Mouse (Mus musculus) 416B (cell line): Measurements from ENCODE around the gene Otop1.

ENCODE experiments used
- DNase-seq: peaks from one replicate; pipeline ENCODE4 v3.0.0; 2011; ENCODE audit warnings: low read depth

Otop1 gene

DNA sequence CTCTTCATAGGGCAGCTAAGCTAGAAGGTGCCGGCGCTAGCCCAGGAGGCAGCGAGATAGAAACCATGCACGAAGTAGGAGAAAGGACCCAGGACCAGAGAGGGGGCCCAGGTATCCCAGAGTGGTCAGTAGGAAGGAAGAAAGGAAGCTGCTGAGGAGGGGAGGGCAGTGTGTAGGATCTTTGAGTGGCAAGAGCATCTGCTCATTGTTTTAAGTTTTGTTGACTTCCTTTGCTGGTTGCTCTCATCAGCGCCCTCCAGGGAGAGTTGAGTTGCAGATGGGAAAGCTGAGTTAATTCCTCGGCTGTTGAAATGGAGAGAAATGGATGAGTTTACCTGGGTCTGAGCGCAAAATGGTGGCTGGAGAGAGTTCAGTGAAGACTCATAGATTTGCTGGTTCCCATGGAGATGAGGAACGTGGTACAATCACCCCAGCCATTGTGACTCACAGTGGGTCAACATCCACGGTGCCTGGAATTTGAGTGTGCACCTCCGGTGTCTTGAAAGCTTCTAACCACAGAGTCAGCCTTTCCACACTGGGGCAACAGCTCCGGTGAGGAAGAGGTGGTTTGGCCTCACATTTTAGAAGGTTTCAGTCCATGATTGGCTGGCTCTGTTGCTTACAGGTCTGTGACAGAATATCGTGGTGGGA lies 26.1 kb downstream of the Otop1 start:
- DNase-seq = no peak

- DNase-seq = no peak
Measured at GRCm38 (mm10) chr5:38302651-38303050, 26.9 kb downstream of the Otop1 start.

DNA sequence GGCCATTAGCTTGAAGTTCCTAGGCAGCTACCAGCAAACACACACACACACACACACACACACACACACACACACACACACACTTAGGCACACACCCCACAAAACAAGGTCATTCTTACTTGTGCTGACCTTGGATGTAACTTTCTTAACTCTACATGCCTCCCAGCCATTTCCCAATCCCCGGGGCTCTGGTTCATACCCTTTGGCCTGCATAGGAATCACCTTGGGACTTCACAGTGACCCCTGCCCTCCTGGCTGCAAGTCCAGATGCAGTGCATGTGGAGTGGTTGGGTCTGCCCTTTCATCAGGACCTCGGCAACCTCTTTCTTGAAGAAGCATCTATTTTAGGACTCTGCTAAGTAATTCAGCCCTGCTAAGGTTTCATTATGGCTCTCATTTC lies 29.5 kb downstream of the Otop1 start:
- no peak for DNase-seq

DNA sequence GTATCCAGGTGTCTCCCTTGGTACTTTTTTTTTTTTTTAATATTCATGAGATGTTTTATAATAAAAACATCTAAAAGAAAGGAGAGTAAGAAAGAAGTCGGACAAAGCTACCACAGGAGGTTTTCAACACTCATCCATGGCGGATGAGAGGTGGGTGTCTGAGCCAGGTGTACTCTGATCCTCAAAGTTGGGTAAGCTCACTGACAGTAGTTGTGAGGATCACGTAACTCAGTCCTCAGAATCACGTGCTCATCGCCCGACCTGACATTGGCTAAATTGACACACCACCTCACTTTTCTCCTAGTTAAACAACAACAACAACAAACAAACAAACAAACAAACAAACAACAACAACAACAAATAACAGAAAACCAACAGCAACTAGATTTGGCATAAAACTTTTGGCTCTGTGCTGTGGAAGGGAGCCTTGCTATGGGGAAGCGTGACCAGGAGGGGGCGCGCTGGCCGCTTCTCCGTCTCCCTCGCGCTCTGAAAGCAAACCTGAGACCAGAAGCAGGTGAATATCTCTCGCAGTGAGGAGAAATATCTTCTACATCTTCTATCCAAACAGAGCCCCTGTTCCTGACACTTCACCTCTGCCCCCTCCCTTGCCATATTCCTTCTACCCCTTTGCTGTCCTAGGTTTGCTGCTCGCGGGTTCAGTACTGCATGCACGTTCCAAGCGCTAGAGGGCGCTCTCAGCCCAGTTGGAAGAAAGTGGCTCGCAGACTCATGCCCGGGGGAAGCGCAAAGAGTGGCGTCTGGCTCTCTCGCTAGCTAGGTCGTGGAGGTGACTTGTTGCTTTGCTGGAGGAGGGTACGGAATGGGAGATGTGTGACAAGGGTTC lies 31.7 kb downstream of the Otop1 start:
- DNase-seq = peak; percentile 88

- DNase-seq = peak; percentile 87
Measured at GRCm38 (mm10) chr5:38308873-38309272, 33.1 kb downstream of the Otop1 start.

- no peak for DNase-seq
Measured at GRCm38 (mm10) chr5:38309795-38310194, 34.0 kb downstream of the Otop1 start.

DNA sequence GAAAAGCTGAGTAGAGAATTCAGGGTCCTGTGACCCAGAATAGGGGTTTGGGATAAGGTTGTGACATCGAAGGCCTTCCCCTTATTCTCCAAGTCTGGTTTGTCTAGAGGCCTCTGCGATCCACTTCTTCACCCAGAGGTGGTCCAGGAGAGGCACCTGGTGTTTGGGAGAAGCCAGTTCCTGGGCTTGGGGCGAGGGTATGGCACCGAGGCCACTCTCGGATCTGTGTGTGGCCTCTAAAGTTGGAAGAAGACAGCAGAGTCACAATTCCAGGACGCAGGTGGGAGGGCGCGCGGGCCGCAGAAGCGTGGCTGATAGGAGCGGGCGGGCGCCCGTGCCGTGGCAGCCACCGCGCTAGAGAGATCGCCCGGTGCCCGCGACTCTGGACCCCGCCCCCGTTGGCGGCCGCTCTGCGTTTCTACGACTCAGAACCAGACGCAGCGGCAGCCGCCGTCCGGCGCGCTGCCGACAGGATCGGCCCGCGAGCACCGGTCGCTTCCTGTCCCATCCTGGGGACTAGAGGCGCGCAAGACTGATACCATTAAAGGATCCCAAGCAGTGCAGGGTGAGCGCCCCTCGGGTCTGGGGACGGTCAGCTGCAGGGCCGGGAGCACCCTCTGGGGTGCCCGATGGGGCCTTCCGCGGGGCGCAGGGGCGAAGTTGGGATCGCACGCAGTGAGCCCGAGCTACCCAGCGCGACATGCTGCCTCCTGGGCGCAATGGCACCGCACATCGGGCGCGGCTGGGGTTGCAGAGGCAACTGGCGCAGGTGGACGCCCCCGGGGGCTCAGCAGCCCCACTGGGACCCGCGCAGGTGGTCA lies 43.4 kb downstream of the Otop1 start, which contains the start of gene Drd5:
Drd5 (plus strand) TSS at position 402 of the 821 bp plus-strand sequence.
- no peak for DNase-seq

GRCm38 (mm10) chr5:38333381-38333780 lies 57.6 kb downstream of the Otop1 start:
- peak; percentile 21 for DNase-seq

GRCm38 (mm10) chr5:38334582-38334981 lies 58.8 kb downstream of the Otop1 start:
- DNase-seq = peak; percentile 29

DNA sequence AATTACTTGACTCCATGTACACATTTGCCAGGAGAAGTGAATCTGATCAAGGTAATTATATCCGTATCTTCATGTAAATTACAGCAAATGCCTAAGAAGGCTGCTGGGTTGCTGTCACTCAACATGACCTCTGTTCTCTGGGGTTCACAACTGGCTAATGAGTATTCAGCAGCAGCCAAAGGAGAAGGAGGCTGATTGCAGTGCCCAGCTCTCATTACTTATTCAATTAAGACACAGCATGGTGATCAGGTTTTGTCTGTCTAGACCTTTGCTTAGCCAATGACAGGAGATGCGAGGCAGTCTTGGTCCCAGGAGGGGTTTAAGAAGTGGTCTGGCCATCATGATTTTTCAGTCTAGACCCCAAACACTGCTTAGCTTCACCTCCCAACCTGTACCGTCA lies 67.3 kb downstream of the Otop1 start:
- DNase-seq = no peak

DNA sequence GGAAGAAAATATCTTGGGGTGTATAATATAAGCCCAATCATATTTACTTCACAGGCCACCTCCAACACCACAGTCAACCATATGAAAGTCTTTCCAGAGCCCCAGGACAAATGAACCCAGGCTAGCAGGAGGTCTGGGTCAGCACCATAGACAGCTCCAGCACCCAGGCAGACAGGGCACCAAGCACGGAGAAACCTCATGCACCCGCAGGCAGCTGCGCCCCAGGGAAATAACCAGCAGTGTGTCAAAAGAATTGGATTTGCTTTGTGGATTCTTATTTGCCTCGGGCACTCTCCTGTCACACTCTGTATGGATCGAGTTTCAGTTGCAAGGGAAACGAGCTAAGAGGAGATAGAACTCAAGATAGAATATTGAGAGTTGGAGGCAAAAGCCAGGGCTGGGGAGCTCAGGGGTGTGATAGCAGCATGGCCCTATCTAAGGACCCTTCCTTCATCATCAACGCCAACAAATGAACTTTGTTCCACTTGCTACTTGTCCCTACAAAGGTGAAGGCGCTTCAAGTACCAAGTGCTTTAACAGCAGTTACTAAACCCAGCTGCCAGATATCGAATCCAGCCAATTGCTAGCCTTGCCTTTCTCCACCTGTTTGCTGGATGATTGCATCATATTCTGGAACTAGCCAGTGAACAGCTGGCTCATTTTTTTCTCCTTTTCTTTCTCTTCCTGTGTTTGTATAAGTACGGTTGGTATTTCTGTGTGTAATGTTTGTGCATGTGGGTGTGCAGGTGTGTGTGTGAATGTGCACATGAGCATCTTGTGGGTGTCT lies 71.1 kb downstream of the Otop1 start:
- DNase-seq = peak; percentile 23

GRCm38 (mm10) chr5:38350351-38350929 lies 74.7 kb downstream of the Otop1 start:
- no peak for DNase-seq
